14 mouse cellular contexts compared by ENCODE assay signal in genomic region chr6:116127918-116128443, GRCm38 (mm10).
"Had no signal": no experiment of that assay in that cellular context is flagged by ENCODE, and none has a peak within 500 bp of the region (broad histone marks: within the 10 kb centered on the region; RNA-seq: fewer than 3 reads in every experiment).

No protein-coding gene starts in this region.

- H3K27me3 ChIP-seq: kidney, embryonic 15.5 days; liver, embryonic 15.5 days; lung, embryonic 15.5 days; megakaryocyte, embryonic 14.5 days; midbrain, embryonic 13.5 days; neural tube, embryonic 12.5 days had no signal

- H3K4me1 ChIP-seq: kidney, embryonic 15.5 days; liver, embryonic 15.5 days; lung, embryonic 15.5 days; neural tube, embryonic 12.5 days had no signal

- DNase-seq: layer of hippocampus, postnatal 36 days; lung, postnatal 36 days; thymus, adult 2 months had no signal

- H3K9me3 ChIP-seq: kidney, embryonic 15.5 days; liver, embryonic 15.5 days; lung, embryonic 15.5 days; megakaryocyte, embryonic 14.5 days; midbrain, embryonic 10.5 days; midbrain, embryonic 13.5 days; neural tube, embryonic 12.5 days had no signal

- H3K9ac ChIP-seq: kidney, embryonic 15.5 days; liver, embryonic 15.5 days; lung, embryonic 15.5 days; midbrain, embryonic 13.5 days; neural tube, embryonic 12.5 days had no signal

- H3K36me3 ChIP-seq: liver, embryonic 15.5 days; lung, embryonic 15.5 days had no signal

- H3K4me2 ChIP-seq: kidney, embryonic 15.5 days; liver, embryonic 11.5 days; liver, embryonic 15.5 days; lung, embryonic 15.5 days; midbrain, embryonic 13.5 days; neural tube, embryonic 12.5 days had no signal

- ATAC-seq: midbrain, embryonic 13.5 days; midbrain, embryonic 16.5 days had no signal

- H3K27ac ChIP-seq: kidney, embryonic 15.5 days; left cerebral cortex, adult 2 months; liver, embryonic 15.5 days; lung, embryonic 15.5 days; midbrain, embryonic 10.5 days; midbrain, embryonic 13.5 days; neural tube, embryonic 12.5 days; stomach, postnatal 0 days had no signal

- H3K4me3 ChIP-seq: kidney, embryonic 15.5 days; left cerebral cortex, adult 2 months; liver, embryonic 15.5 days; lung, embryonic 15.5 days; megakaryocyte, embryonic 14.5 days; midbrain, embryonic 10.5 days; midbrain, embryonic 13.5 days; neural tube, embryonic 12.5 days had no signal
